Mouse (Mus musculus) liver, embryonic 11.5 days (tissue): ENCODE measurements at regions not wholly inside any gene's neighbourhood (a gene's known extent, or its start where the extent isn't known, plus 50 kb on each side); places are given as distances from the start of the nearest gene placed in this dataset.

ENCODE experiments used
- ATAC-seq: fragments of 200-750 bp; cut with Nextera tagmentation; replicated peaks from 2 replicates; pipeline ENCODE4 v1.8.0; 2017; ENCODE audit warnings: moderate number of reproducible peaks, mild to moderate bottlenecking, moderate TSS enrichment, moderate library complexity; ENCODE audit not compliant: low FRiP score
- DNase-seq: peaks from one replicate; pipeline ENCODE4 v3.0.0-alpha.2; 2017; ENCODE audit warnings: low spot score
- H3K27ac ChIP-seq: fragments of 300-500 bp; sonication (generic); 2 replicates; pipeline ENCODE4 v1.5.1; 2014; ENCODE audit warnings: mild to moderate bottlenecking, low read depth, low read length, control low read depth
- H3K27me3 ChIP-seq: fragments of 300-500 bp; sonication (generic); replicated peaks from 2 replicates; pipeline ENCODE4 v1.6.1; 2014; ENCODE audit warnings: low read length, mixed read lengths; ENCODE audit not compliant: control insufficient read depth, insufficient read depth
- H3K36me3 ChIP-seq: fragments of 300-500 bp; sonication (generic); 2 replicates; pipeline ENCODE4 v1.6.1; 2014; ENCODE audit warnings: mild to moderate bottlenecking, low read length, moderate library complexity, mixed read lengths; ENCODE audit not compliant: control insufficient read depth, insufficient read depth
- H3K4me1 ChIP-seq: fragments of 300-500 bp; sonication (generic); replicated peaks from 2 replicates; pipeline ENCODE4 v1.6.1; 2014; ENCODE audit warnings: low read length, mixed read lengths; ENCODE audit not compliant: control insufficient read depth, insufficient read depth
- H3K4me2 ChIP-seq: fragments of 300-500 bp; sonication (generic); 2 replicates; pipeline ENCODE4 v1.6.1; 2014; ENCODE audit warnings: mild to moderate bottlenecking, control low read depth, moderate library complexity
- H3K4me3 ChIP-seq: fragments of 300-500 bp; sonication (generic); 2 replicates; pipeline ENCODE4 v1.5.1; 2014; ENCODE audit warnings: low read depth, low read length, control low read depth
- H3K9ac ChIP-seq: fragments of 300-500 bp; sonication (generic); 2 replicates; pipeline ENCODE4 v1.6.1; 2014; ENCODE audit warnings: low read depth, low read length, control low read depth
- H3K9me3 ChIP-seq: fragments of 300-500 bp; sonication (generic); 2 replicates; pipeline ENCODE4 v1.6.1; 2016; ENCODE audit warnings: low read length, inconsistent platforms, mixed read lengths; ENCODE audit not compliant: control insufficient read depth
- WGBS: fragments of 180-500 bp; shearing (Covaris S2); extraction: QIAGEN DNeasy Blood & Tissue Kit; methylation state at CpG from one replicate; pipeline ENCODE4 v1.1.7; 2014; 5-methylcytosine and 5-hydroxymethylcytosine counted together

- Histone ChIP-seq H3K9me3 (no peaks in the 10 kb centered on the region), H3K9ac (no peak overlapping the region), H3K4me1 (peaks cover 23% of the 10 kb centered on the region), H3K4me3 (no peak overlapping the region), H3K27ac (peak overlapping the region; percentile 66), H3K36me3 (no peaks in the 10 kb centered on the region), H3K27me3 (no peaks in the 10 kb centered on the region), H3K4me2 (no peak overlapping the region)
- DNase-seq (no peak), ATAC-seq (peak; percentile 27)
- WGBS: 60% methylated on average over 2 of the region's 2 CpGs
Observed at GRCm38 (mm10) chr2:79131235-79131634, 124.0 kb upstream of the Itga4 start.

- Histone ChIP-seq H3K4me3 (no peak overlapping the region), H3K4me1 (peaks cover 21% of the 10 kb centered on the region), H3K36me3 (no peaks in the 10 kb centered on the region), H3K9me3 (no peaks in the 10 kb centered on the region), H3K27ac (peak overlapping the region; percentile 66), H3K27me3 (no peaks in the 10 kb centered on the region), H3K9ac (no peak overlapping the region), H3K4me2 (peak overlapping the region; percentile 21; the same call in 1 of the 2 replicates)
- 50% methylated on average over 5 of the region's 5 CpGs for WGBS
- DNase-seq (no peak), ATAC-seq (peak; percentile 65)
Observed at GRCm38 (mm10) chr2:79131743-79132517, 123.3 kb upstream of the Itga4 start.

GRCm38 (mm10) chr2:79132518-79132845 is 122.7 kb upstream of the Itga4 start:
- Histone ChIP-seq H3K4me3 (no peak overlapping the region), H3K4me1 (peaks cover 16% of the 10 kb centered on the region), H3K27me3 (no peaks in the 10 kb centered on the region), H3K27ac (no peak overlapping the region), H3K36me3 (no peaks in the 10 kb centered on the region), H3K4me2 (no peak overlapping the region), H3K9ac (no peak overlapping the region), H3K9me3 (no peaks in the 10 kb centered on the region)
- DNase-seq (no peak), ATAC-seq (no peak)
- 83% methylated on average over 3 of the region's 3 CpGs for WGBS

- DNase-seq: no peak
Observed at GRCm38 (mm10) chr2:79134281-79134680, 120.9 kb upstream of the Itga4 start.

GRCm38 (mm10) chr2:79135986-79136385 is 119.2 kb upstream of the Itga4 start:
- H3K4me1 ChIP-seq: peaks cover 14% of the 10 kb centered on the region
- no peak overlapping the region for H3K4me2 ChIP-seq
- ATAC-seq (no peak), DNase-seq (no peak)
- WGBS: 89% methylated on average over 2 of the region's 2 CpGs
- H3K9me3 ChIP-seq: no peaks in the 10 kb centered on the region
- H3K4me3 ChIP-seq: no peak overlapping the region
- no peak overlapping the region for H3K9ac ChIP-seq
- no peaks in the 10 kb centered on the region for H3K36me3 ChIP-seq
- H3K27me3 ChIP-seq: no peaks in the 10 kb centered on the region
- H3K27ac ChIP-seq: no peak overlapping the region

More at GRCm38 (mm10) chr2:79134281-79134680, 120.9 kb upstream of the Itga4 start:
- Histone ChIP-seq H3K9me3 (no peaks in the 10 kb centered on the region), H3K9ac (no peak overlapping the region), H3K27me3 (no peaks in the 10 kb centered on the region), H3K4me2 (peak overlapping the region; percentile 9; the same call in 1 of the 2 replicates), H3K4me3 (no peak overlapping the region), H3K4me1 (peaks cover 14% of the 10 kb centered on the region), H3K27ac (no peak overlapping the region), H3K36me3 (no peaks in the 10 kb centered on the region)
- peak; percentile 87 for ATAC-seq
- 41% methylated on average over 5 of the region's 5 CpGs for WGBS

GRCm38 (mm10) chr2:79136619-79137458 is 118.4 kb upstream of the Itga4 start:
- DNase-seq (no peak), ATAC-seq (no peak)
- Histone ChIP-seq H3K4me3 (no peak overlapping the region), H3K4me2 (no peak overlapping the region), H3K4me1 (peaks cover 5% of the 10 kb centered on the region), H3K9me3 (no peaks in the 10 kb centered on the region), H3K9ac (no peak overlapping the region), H3K27me3 (no peaks in the 10 kb centered on the region), H3K36me3 (no peaks in the 10 kb centered on the region), H3K27ac (no peak overlapping the region)
- 85% methylated on average over 12 of the region's 12 CpGs for WGBS

- H3K27me3 ChIP-seq: no peaks in the 10 kb centered on the region
- H3K36me3 ChIP-seq: no peaks in the 10 kb centered on the region
- H3K9me3 ChIP-seq: no peaks in the 10 kb centered on the region
- DNase-seq (no peak), ATAC-seq (no peak)
- no peaks in the 10 kb centered on the region; the same call in 1 of the 2 replicates for H3K4me1 ChIP-seq
- no peak overlapping the region for H3K9ac ChIP-seq
- H3K4me3 ChIP-seq: no peak overlapping the region
- no peak overlapping the region for H3K4me2 ChIP-seq
- H3K27ac ChIP-seq: no peak overlapping the region
- WGBS: 41% methylated on average over 6 of the region's 6 CpGs
Observed at GRCm38 (mm10) chr2:79137694-79138171, 117.5 kb upstream of the Itga4 start.

GRCm38 (mm10) chr2:79138368-79139109 is 116.7 kb upstream of the Itga4 start:
- DNase-seq (no peak), ATAC-seq (no peak)
- H3K9me3 ChIP-seq: no peaks in the 10 kb centered on the region
- no peaks in the 10 kb centered on the region for H3K36me3 ChIP-seq
- 84% methylated on average over 8 of the region's 8 CpGs for WGBS
- H3K27me3 ChIP-seq: no peaks in the 10 kb centered on the region
- H3K4me2 ChIP-seq: no peak overlapping the region
- no peak overlapping the region for H3K4me3 ChIP-seq
- H3K9ac ChIP-seq: no peak overlapping the region
- H3K27ac ChIP-seq: no peak overlapping the region
- H3K4me1 ChIP-seq: no peaks in the 10 kb centered on the region; the same call in 1 of the 2 replicates
